Mouse (Mus musculus) CH12.LX (cell line): ENCODE measurements around the gene Nemp1. TPM values are rescaled to one million over a fixed set of nuclear protein-coding genes. Genes with fewer than 3 reads are reported as not detected.

ENCODE experiments used
- DNase-seq: peaks from one replicate; pipeline ENCODE4 v3.0.0-alpha.2; 2013; ENCODE audit errors: extremely low read depth
- H3K27ac ChIP-seq: 2 replicates; pipeline ENCODE4 v1.5.1; 2012; ENCODE audit warnings: low read depth, mild to moderate bottlenecking, control low read depth, moderate library complexity; ENCODE audit not compliant: insufficient read depth
- H3K27me3 ChIP-seq: replicated peaks from 2 replicates; pipeline ENCODE3; 2012; ENCODE audit warnings: inconsistent platforms
- H3K36me3 ChIP-seq, 2 experiments: replicated peaks in 1 of 2; 2 replicates each; pipeline versions ENCODE3 to v1.6.1; 2012; ENCODE audit warnings: inconsistent platforms in 1 of 2, low read length in 1 of 2, mild to moderate bottlenecking in 1 of 2, mixed read lengths in 1 of 2, moderate library complexity in 1 of 2; ENCODE audit not compliant: control insufficient read depth in 1 of 2, insufficient read depth in 1 of 2
- H3K4me1 ChIP-seq, 2 experiments: 2 replicates each; pipeline ENCODE4 v1.6.1; 2012; ENCODE audit warnings: inconsistent platforms in 1 of 2, moderate library complexity in 1 of 2; ENCODE audit not compliant: insufficient read depth in 2 of 2, control insufficient read depth in 1 of 2
- H3K4me2 ChIP-seq: 2 replicates; pipeline ENCODE4 v1.6.1; 2012; ENCODE audit warnings: low read depth, mild to moderate bottlenecking, control low read depth; ENCODE audit not compliant: poor library complexity, insufficient read depth, severe bottlenecking
- H3K4me3 ChIP-seq, 3 experiments: fragments of 150-350 bp in 1 of 3; sonication (generic) in 1 of 3; replicated peaks in 1 of 3; 2 replicates each; pipeline versions ENCODE3 to v1.5.1; 2011 to 2012; ENCODE audit warnings: low read depth in 2 of 3, low read length in 2 of 3, mild to moderate bottlenecking in 2 of 3, moderate library complexity in 2 of 3, control low read depth in 1 of 3, improper control_type of control experiment in 1 of 3, inconsistent platforms in 1 of 3, mixed read lengths in 1 of 3; ENCODE audit not compliant: poor library complexity in 1 of 3
- H3K79me2 ChIP-seq: replicated peaks from 2 replicates; pipeline ENCODE4 v1.6.1; 2012; ENCODE audit warnings: mild to moderate bottlenecking, moderate library complexity; ENCODE audit not compliant: control insufficient read depth, poor library complexity, insufficient read depth, severe bottlenecking; ENCODE audit errors: extremely low read depth
- H3K9ac ChIP-seq: 2 replicates; pipeline ENCODE4 v1.6.1; 2012; ENCODE audit warnings: low read depth, mild to moderate bottlenecking, control low read depth, moderate library complexity; ENCODE audit not compliant: insufficient read depth
- H3K9me3 ChIP-seq: replicated peaks from 2 replicates; pipeline ENCODE3; 2012; ENCODE audit warnings: low read length, inconsistent platforms, mixed read lengths
- CHD1 ChIP-seq: IDR thresholded peaks from 2 replicates; pipeline ENCODE4 v1.6.1; 2012; ENCODE audit warnings: low read depth, low read length, improper control_type of control experiment, inconsistent platforms
- CHD2 ChIP-seq: IDR thresholded peaks from 2 replicates; pipeline ENCODE4 v1.6.1; 2011; ENCODE audit warnings: low read length, improper control_type of control experiment
- CTCF ChIP-seq, 2 experiments: IDR thresholded peaks in 1 of 2; conservative IDR thresholded peaks in 1 of 2; 2 replicates each; pipeline ENCODE4 v1.5.1; 2011 to 2012; ENCODE audit warnings: low read depth in 2 of 2, low read length in 2 of 2, improper control_type of control experiment in 1 of 2, inconsistent platforms in 1 of 2, mild to moderate bottlenecking in 1 of 2, moderate library complexity in 1 of 2
- E2F4 ChIP-seq: IDR thresholded peaks from 2 replicates; pipeline ENCODE4 v1.6.1; 2011; ENCODE audit warnings: low read depth, low read length, improper control_type of control experiment; ENCODE audit not compliant: insufficient replicate concordance
- GABPA ChIP-seq: IDR thresholded peaks from 2 replicates; pipeline ENCODE4 v1.6.1; 2012; ENCODE audit warnings: low read depth, low read length, improper control_type of control experiment, inconsistent platforms; ENCODE audit not compliant: insufficient replicate concordance
- HCFC1 ChIP-seq: IDR thresholded peaks from 2 replicates; pipeline ENCODE4 v1.6.1; 2012; ENCODE audit warnings: low read depth, mild to moderate bottlenecking, inconsistent platforms, low read length, improper control_type of control experiment
- IRF4 ChIP-seq: IDR thresholded peaks from 2 replicates; pipeline ENCODE4 v1.6.1; 2014; ENCODE audit warnings: low read depth, mild to moderate bottlenecking, inconsistent platforms, low read length, improper control_type of control experiment
- JUND ChIP-seq: conservative IDR thresholded peaks from 2 replicates; pipeline ENCODE4 v1.6.1; 2011; ENCODE audit warnings: low read depth, low read length, improper control_type of control experiment
- KAT2A ChIP-seq: IDR thresholded peaks from 2 replicates; pipeline ENCODE4 v1.6.1; 2012; ENCODE audit warnings: low read length, improper control_type of control experiment, inconsistent platforms; ENCODE audit not compliant: insufficient replicate concordance
- MAFK ChIP-seq: IDR thresholded peaks from 2 replicates; pipeline ENCODE4 v1.6.1; 2011; ENCODE audit warnings: low read length, improper control_type of control experiment; ENCODE audit not compliant: insufficient replicate concordance
- MAX ChIP-seq: IDR thresholded peaks from 2 replicates; pipeline ENCODE4 v1.6.1; 2011; ENCODE audit warnings: low read length, improper control_type of control experiment
- MAZ ChIP-seq: IDR thresholded peaks from 2 replicates; pipeline ENCODE4 v1.6.1; 2012; ENCODE audit warnings: low read depth, mild to moderate bottlenecking, inconsistent platforms, low read length, improper control_type of control experiment, moderate library complexity
- MEF2A ChIP-seq: IDR thresholded peaks from 2 replicates; pipeline ENCODE4 v1.6.1; 2014; ENCODE audit warnings: low read depth, mild to moderate bottlenecking, inconsistent platforms, low read length, improper control_type of control experiment, borderline replicate concordance
- MXI1 ChIP-seq: IDR thresholded peaks from 2 replicates; pipeline ENCODE4 v1.6.1; 2011; ENCODE audit warnings: mild to moderate bottlenecking, low read depth, low read length, improper control_type of control experiment
- NRF1 ChIP-seq: IDR thresholded peaks from 2 replicates; pipeline ENCODE4 v1.6.1; 2014; ENCODE audit warnings: low read depth, mild to moderate bottlenecking, inconsistent platforms, low read length, improper control_type of control experiment, moderate library complexity
- POLR2A ChIP-seq: IDR thresholded peaks from 2 replicates; pipeline ENCODE4 v1.6.1; 2011; ENCODE audit warnings: low read depth, mild to moderate bottlenecking, improper control_type of control experiment, low read length
- RAD21 ChIP-seq: IDR thresholded peaks from 2 replicates; pipeline ENCODE4 v1.6.1; 2011; ENCODE audit warnings: low read depth, mild to moderate bottlenecking, low read length, improper control_type of control experiment, moderate library complexity
- RCOR1 ChIP-seq: conservative IDR thresholded peaks from 2 replicates; pipeline ENCODE4 v1.6.1; 2012; ENCODE audit warnings: low read depth, mild to moderate bottlenecking, inconsistent platforms, low read length, improper control_type of control experiment
- SMC3 ChIP-seq: IDR thresholded peaks from 2 replicates; pipeline ENCODE4 v1.6.1; 2011; ENCODE audit warnings: low read depth, low read length, improper control_type of control experiment
- UBTF ChIP-seq: IDR thresholded peaks from 2 replicates; pipeline ENCODE4 v1.6.1; 2012; ENCODE audit warnings: low read depth, mild to moderate bottlenecking, inconsistent platforms, low read length, improper control_type of control experiment, moderate library complexity
- ZKSCAN1 ChIP-seq: IDR thresholded peaks from 2 replicates; pipeline ENCODE4 v1.6.1; 2012; ENCODE audit warnings: low read depth, inconsistent platforms, low read length, improper control_type of control experiment, borderline replicate concordance
- ZMIZ1 ChIP-seq: IDR thresholded peaks from 2 replicates; pipeline ENCODE4 v1.6.1; 2012; ENCODE audit warnings: low read depth, mild to moderate bottlenecking, inconsistent platforms, low read length, improper control_type of control experiment
- ZNF384 ChIP-seq: IDR thresholded peaks from 2 replicates; pipeline ENCODE4 v1.6.1; 2012; ENCODE audit warnings: low read depth, low read length, improper control_type of control experiment, inconsistent platforms
- dilution Hi-C: fragments of 300-500 bp; cut with MboI; formaldehyde crosslinking; loops from 2 replicates; pipeline ENCODE4 v1.14.3; 2020; ENCODE audit warnings: low sequenced_read_pairs; ENCODE audit not compliant: extremely low pct_unique_long_range_greater_than_20kb, extremely low pct_ligation_motif_present
- in situ Hi-C: fragments of 300-500 bp; cut with MboI; formaldehyde crosslinking; loops from 3 replicates; pipeline ENCODE4 v1.14.3; 2019; ENCODE audit warnings: low sequenced_read_pairs, low pct_ligation_motif_present, low pct_unique_long_range_greater_than_20kb, mixed read lengths
- polyA plus RNA-seq: library from polyadenylated mRNA; unstranded; fragments of >175 nt; gene quantifications from 2 replicates; pipeline ENCODE4 v1.2.1, GENCODE M21; 2012; ENCODE audit warnings: low read depth; ENCODE audit not compliant: insufficient read length
- total RNA-seq, 2 experiments: library from RNA; depleted of rRNA; stranded (reverse); fragments of 300-350 nt in 1 of 2; fragments of >200 nt in 1 of 2; gene quantifications; 2 replicates each; pipeline ENCODE4 v1.2.3; 2012 to 2014

The Nemp1 gene
- total and polyA plus RNA-seq, 3 experiments, result 8.3 to 17.4 (median 13.2) TPM

- Histone ChIP-seq H3K4me3 (no peak overlapping the region), H3K4me2 (no peak overlapping the region), H3K36me3 (peaks cover 29 to 55% of the 10 kb centered on the region in 2 experiments), H3K27ac (no peak overlapping the region), H3K4me1 (peaks cover 0 to 2% of the 10 kb centered on the region in 2 experiments; a peak in 1 of 4 replicates), H3K27me3 (no peaks in the 10 kb centered on the region), H3K9me3 (no peaks in the 10 kb centered on the region), H3K79me2 (no peaks in the 10 kb centered on the region), H3K9ac (no peak overlapping the region)
- no peak for DNase-seq
- in situ Hi-C loops, result loop anchor here (5.0 kb wide), 1 partner anchor 33 kb away; no protein-coding TSS in a partner anchor
- TF ChIP-seq ZKSCAN1 (no peak), HCFC1 (no peak), POLR2A (no peak), MXI1 (no peak), RCOR1 (no peak), MAFK (no peak)
- dilution Hi-C loops, result no loop called here
Observed at GRCm38 (mm10) chr10:127698966-127699365, 32.3 kb downstream of the Nemp1 start.

DNA sequence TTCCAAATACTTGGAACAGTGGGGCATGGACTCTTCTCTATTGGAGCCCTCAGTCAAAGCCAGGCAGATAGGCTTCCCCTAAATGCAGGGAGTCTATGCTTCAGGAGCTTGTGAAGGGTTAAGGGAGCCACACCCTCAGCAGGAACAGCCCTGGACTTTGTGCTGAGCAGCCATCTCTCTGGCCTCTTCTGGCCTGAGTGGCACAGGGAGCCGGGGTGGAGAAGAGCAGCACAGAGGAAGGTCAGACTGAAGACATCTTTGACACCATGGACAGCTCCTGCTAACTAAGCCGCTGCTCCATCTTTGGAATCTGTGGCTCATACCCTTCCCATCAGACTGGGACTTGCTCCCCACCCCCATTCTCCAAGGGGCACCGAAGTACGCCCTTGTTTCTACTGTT lies 36.6 kb downstream of the Nemp1 start:
- in situ Hi-C loops, result no loop called here
- no peak for DNase-seq
- TF ChIP-seq RAD21, result no peak
- TF ChIP-seq UBTF, result no peak
- TF ChIP-seq MAX, result no peak
- TF ChIP-seq CHD1, result no peak
- no peak for TF ChIP-seq SMC3
- TF ChIP-seq ZNF384, result no peak
- no peak for TF ChIP-seq JUND
- no peak for TF ChIP-seq MEF2A
- no peak for TF ChIP-seq HCFC1
- TF ChIP-seq IRF4, result no peak

GRCm38 (mm10) chr10:127704293-127704692 lies 37.6 kb downstream of the Nemp1 start:
- Histone ChIP-seq H3K27ac (no peak overlapping the region), H3K36me3 (peaks cover 0 to 10% of the 10 kb centered on the region in 2 experiments), H3K9me3 (no peaks in the 10 kb centered on the region), H3K4me2 (no peak overlapping the region), H3K4me3 (no peak overlapping the region), H3K27me3 (no peaks in the 10 kb centered on the region), H3K79me2 (no peaks in the 10 kb centered on the region), H3K9ac (no peak overlapping the region), H3K4me1 (peaks cover 0 to 2% of the 10 kb centered on the region in 2 experiments; a peak in 1 of 4 replicates)
- TF ChIP-seq ZMIZ1 (no peak), CHD2 (no peak), HCFC1 (no peak), KAT2A (no peak), ZKSCAN1 (no peak), GABPA (no peak), MAZ (no peak), E2F4 (no peak), NRF1 (no peak), CHD1 (no peak), SMC3 (no peak), MAFK (no peak), CTCF (conservative IDR thresholded peaks at IDR 0.05 in 1 of 2, IDR thresholded peaks at IDR 0.05 in 1 of 2; ENCODE audit: low read depth in 2 of 2, low read length in 2 of 2) (no peak), ZNF384 (no peak), MAX (no peak), RCOR1 (no peak)
- DNase-seq, result no peak
- dilution Hi-C loops (no loop called here), in situ Hi-C loops (no loop called here)

More for the DNA sequence above, 36.6 kb downstream of the Nemp1 start:
- Histone ChIP-seq H3K9ac (no peak overlapping the region), H3K36me3 (peaks cover 4 to 17% of the 10 kb centered on the region in 2 experiments), H3K27me3 (no peaks in the 10 kb centered on the region), H3K4me1 (peaks cover 0 to 2% of the 10 kb centered on the region in 2 experiments; a peak in 1 of 4 replicates), H3K9me3 (no peaks in the 10 kb centered on the region), H3K4me2 (no peak overlapping the region), H3K4me3 (no peak overlapping the region), H3K79me2 (no peaks in the 10 kb centered on the region), H3K27ac (no peak overlapping the region)
- dilution Hi-C loops, result no loop called here
